Mouse (Mus musculus): ENCODE results near the gene Cntn3. TPM values are rescaled to one million over a fixed set of nuclear protein-coding genes. Genes with fewer than 3 reads are reported as not detected.
"Not testable (repeated sequence)": the region's sequence is repeated elsewhere in the genome, so short reads cannot be mapped to it uniquely, and the experiment has no call there.

Gene Cntn3
- total RNA-seq (2021): 10 to 100 TPM; 11.2 to 12.0 TPM

- DNase-seq: not testable (repeated sequence)
Measured at GRCm38 (mm10) chr6:102573001-102573400, at the start of gene Cntn3. TSS of gene Cntn3 (minus strand) at chr6:102573101.

GRCm38 (mm10) chr6:102600773-102601172 lies 27.9 kb upstream of the Cntn3 start:
- DNase-seq: peak in 1 of 2 experiments; percentile 6

- no peak for DNase-seq
Measured at GRCm38 (mm10) chr6:102597756-102598155, 24.9 kb upstream of the Cntn3 start.

- no peak for DNase-seq
Measured at GRCm38 (mm10) chr6:102590151-102590550, 17.2 kb upstream of the Cntn3 start.

GRCm38 (mm10) chr6:102589311-102589710 lies 16.4 kb upstream of the Cntn3 start:
- DNase-seq: no peak

- no peak for DNase-seq
Measured at GRCm38 (mm10) chr6:102586056-102586455, 13.2 kb upstream of the Cntn3 start.

GRCm38 (mm10) chr6:102583578-102583977 lies 10.7 kb upstream of the Cntn3 start:
- DNase-seq: no peak

GRCm38 (mm10) chr6:102567496-102567895 lies 5.4 kb downstream of the Cntn3 start:
- DNase-seq: no peak

- DNase-seq: no peak
Measured at GRCm38 (mm10) chr6:102565228-102565627, 7.7 kb downstream of the Cntn3 start.

GRCm38 (mm10) chr6:102564011-102564731 lies 8.7 kb downstream of the Cntn3 start:
- peak; percentile 66 to 69 for DNase-seq

- DNase-seq: no peak
Measured at GRCm38 (mm10) chr6:102563431-102563830, 9.5 kb downstream of the Cntn3 start.

- no peak for DNase-seq
Measured at GRCm38 (mm10) chr6:102557521-102557920, 15.4 kb downstream of the Cntn3 start.

- no peak for DNase-seq
Measured at GRCm38 (mm10) chr6:102556497-102556896, 16.4 kb downstream of the Cntn3 start.

GRCm38 (mm10) chr6:102555814-102556437 lies 17.0 kb downstream of the Cntn3 start:
- no peak for DNase-seq

- DNase-seq: no peak
Measured at GRCm38 (mm10) chr6:102555067-102555657, 17.7 kb downstream of the Cntn3 start.

- no peak for DNase-seq
Measured at GRCm38 (mm10) chr6:102541633-102542412, 31.1 kb downstream of the Cntn3 start.

- no peak for DNase-seq
Measured at GRCm38 (mm10) chr6:102535599-102535998, 37.3 kb downstream of the Cntn3 start.

- DNase-seq: no peak
Measured at GRCm38 (mm10) chr6:102523037-102523436, 49.9 kb downstream of the Cntn3 start.

- DNase-seq: no peak
Measured at GRCm38 (mm10) chr6:102520977-102521376, 51.9 kb downstream of the Cntn3 start.

- no peak for DNase-seq
Measured at GRCm38 (mm10) chr6:102515231-102515630, 57.7 kb downstream of the Cntn3 start.

GRCm38 (mm10) chr6:102512085-102512484 lies 60.8 kb downstream of the Cntn3 start:
- no peak for DNase-seq

GRCm38 (mm10) chr6:102485509-102485908 lies 87.4 kb downstream of the Cntn3 start:
- no peak for DNase-seq

All from layer of hippocampus, postnatal 36 days (tissue).